Mouse (Mus musculus) embryonic facial prominence, embryonic 14.5 days (tissue): Measurements from ENCODE around the gene Gm49661. TPM values are rescaled to one million over a fixed set of nuclear protein-coding genes. Genes with fewer than 3 reads are reported as not detected.

ENCODE experiments used
- ATAC-seq: fragments of 200-750 bp; cut with Nextera tagmentation; 2 replicates; pipeline ENCODE4 v1.8.0; 2017; ENCODE audit warnings: low read depth, moderate number of reproducible peaks, moderate TSS enrichment
- DNase-seq: peaks from one replicate; pipeline ENCODE4 v3.0.0-alpha.2; 2015; ENCODE audit warnings: low spot score
- H3K27ac ChIP-seq: fragments of 300-500 bp; sonication (generic); replicated peaks from 2 replicates; pipeline ENCODE4 v1.5.1; 2014; ENCODE audit warnings: low read depth, mild to moderate bottlenecking, low read length, moderate library complexity
- H3K27me3 ChIP-seq: fragments of 300-500 bp; sonication (generic); replicated peaks from 2 replicates; pipeline ENCODE4 v1.6.1; 2014; ENCODE audit warnings: low read length; ENCODE audit not compliant: control insufficient read depth, insufficient read depth
- H3K36me3 ChIP-seq: fragments of 300-500 bp; sonication (generic); 2 replicates; pipeline ENCODE4 v1.6.1; 2014; ENCODE audit warnings: low read length, mixed read lengths; ENCODE audit not compliant: control insufficient read depth, insufficient read depth
- H3K4me1 ChIP-seq: fragments of 300-500 bp; sonication (generic); 2 replicates; pipeline ENCODE4 v1.6.1; 2014; ENCODE audit warnings: antibody characterized with exemption, low read length; ENCODE audit not compliant: control insufficient read depth, insufficient read depth
- H3K4me2 ChIP-seq: fragments of 300-500 bp; sonication (generic); 2 replicates; pipeline ENCODE4 v1.6.1; 2014; ENCODE audit warnings: low read depth, mild to moderate bottlenecking, low read length, moderate library complexity, mixed read lengths
- H3K4me3 ChIP-seq: fragments of 300-500 bp; sonication (generic); 2 replicates; pipeline ENCODE4 v1.5.1; 2014; ENCODE audit warnings: low read depth, mild to moderate bottlenecking, low read length
- H3K9ac ChIP-seq: fragments of 300-500 bp; sonication (generic); 2 replicates; pipeline ENCODE4 v1.6.1; 2014; ENCODE audit warnings: low read depth, mild to moderate bottlenecking, low read length, moderate library complexity, mixed read lengths
- H3K9me3 ChIP-seq: fragments of 300-500 bp; sonication (generic); 2 replicates; pipeline ENCODE4 v1.6.1; 2016; ENCODE audit warnings: low read length; ENCODE audit not compliant: control insufficient read depth
- WGBS: fragments of 180-500 bp; shearing (Covaris S2); extraction: QIAGEN DNeasy Blood & Tissue Kit; methylation state at CpG from one replicate; pipeline ENCODE4 v1.1.7; 2014; 5-methylcytosine and 5-hydroxymethylcytosine counted together
- microRNA-seq: library from miRNA; unstranded; fragments of <30 nt; microRNA quantifications from one replicate; pipeline ENCODE4, GENCODE M21; 2016; ENCODE audit warnings: borderline number of aligned reads
- polyA plus RNA-seq: library from polyadenylated mRNA; unstranded; fragments of >200 nt; fragmentation: Nextera tagmentation; extraction: Ambion mirVana; gene quantifications from 2 replicates; pipeline ENCODE4 v1.2.1, GENCODE M21; 2014

Gm49661 gene
- polyA plus RNA-seq, 1 experiment from 2014 or later = not detected

DNA sequence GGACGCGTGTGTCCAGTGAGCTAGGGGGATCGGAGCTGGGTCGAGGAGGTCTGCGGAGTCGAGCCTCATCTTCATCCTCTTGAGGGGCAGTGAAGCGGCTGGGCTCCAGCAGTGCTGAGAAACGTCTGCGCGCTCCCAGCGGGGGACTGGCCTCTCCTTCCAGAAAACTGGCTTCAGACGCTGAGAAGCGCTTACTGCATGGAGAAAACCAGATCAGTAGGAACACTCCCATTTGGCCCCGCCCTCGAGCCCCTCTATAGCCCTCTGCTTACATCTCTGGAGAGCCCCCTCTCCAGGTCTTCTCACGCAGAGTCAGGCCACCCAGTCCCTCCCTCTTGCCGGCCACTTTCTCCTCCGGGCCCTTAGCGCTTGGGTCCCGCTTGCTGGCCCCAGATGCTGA lies 51.5 kb downstream of the Gm49661 start:
- no peak for ATAC-seq
- H3K4me2 ChIP-seq = no peak overlapping the region

More for the DNA sequence above, 51.5 kb downstream of the Gm49661 start:
- peaks cover 5% of the 10 kb centered on the region; the same call in 1 of the 2 replicates for H3K9me3 ChIP-seq
- no peaks in the 10 kb centered on the region for H3K4me1 ChIP-seq
- H3K9ac ChIP-seq = no peak overlapping the region
- 49% methylated on average over 15 of the region's 20 CpGs for WGBS
- no peak overlapping the region for H3K4me3 ChIP-seq
- H3K27ac ChIP-seq = no peak overlapping the region
- peaks cover 10% of the 10 kb centered on the region for H3K27me3 ChIP-seq
- DNase-seq = no peak
- H3K36me3 ChIP-seq = no peaks in the 10 kb centered on the region

Small RNA genes lying within 50 kb of the gene (microRNA-seq; reads per million reads assigned to microRNA genes)
- gene Gm24197 = not detected

Other genes with a start within 250 kb of the Gm49661 start
- gene G430095P16Rik, start 246.4 kb downstream of the Gm49661 start, polyA plus RNA-seq = 2.0 and 2.7 TPM in 2 replicates
- 64.0 and 67.4 TPM in 2 replicates for gene Nfix, start 169.1 kb downstream of the Gm49661 start, polyA plus RNA-seq
- 5.8 and 6.8 TPM in 2 replicates for gene Dand5, start 146.6 kb downstream of the Gm49661 start, polyA plus RNA-seq
- 41.3 and 41.5 TPM in 2 replicates for gene Gadd45gip1, start 137.9 kb downstream of the Gm49661 start, polyA plus RNA-seq
- 109 and 111 TPM in 2 replicates for gene Rad23a, start 128.8 kb downstream of the Gm49661 start, polyA plus RNA-seq
- 805 and 891 TPM in 2 replicates for gene Calr, start 122.5 kb downstream of the Gm49661 start, polyA plus RNA-seq
- 67.1 and 76.5 TPM in 2 replicates for gene Farsa, start 112.4 kb downstream of the Gm49661 start, polyA plus RNA-seq
- 68.5 and 71.8 TPM in 2 replicates for gene Syce2, start 97.3 kb downstream of the Gm49661 start, polyA plus RNA-seq
- 27.3 and 33.2 TPM in 2 replicates for gene Gcdh, start 75.5 kb downstream of the Gm49661 start, polyA plus RNA-seq
- 2.1 and 2.2 TPM in 2 replicates for gene Klf1, start 67.5 kb downstream of the Gm49661 start, polyA plus RNA-seq
- 10.1 and 11.5 TPM in 2 replicates for gene Dnase2a, start 60.9 kb downstream of the Gm49661 start, polyA plus RNA-seq
- 3.4 and 3.6 TPM in 2 replicates for gene Mast1, start 32.1 kb downstream of the Gm49661 start, polyA plus RNA-seq
- gene Rtbdn, start 22.4 kb downstream of the Gm49661 start, polyA plus RNA-seq = 0.20 TPM in 1 of 2 replicates, not detected in the other
- 715 and 771 TPM in 2 replicates for gene Prdx2, start 154 bp upstream of the Gm49661 start, polyA plus RNA-seq
- gene Rnaseh2a, start 334 bp upstream of the Gm49661 start, polyA plus RNA-seq = 73.7 and 88.9 TPM in 2 replicates
- 16.8 and 18.4 TPM in 2 replicates for gene Junb, start 9.3 kb upstream of the Gm49661 start, polyA plus RNA-seq
- gene Hook2, start 21.2 kb upstream of the Gm49661 start, polyA plus RNA-seq = 13.1 and 15.3 TPM in 2 replicates
- gene Best2, start 45.1 kb upstream of the Gm49661 start, polyA plus RNA-seq = 0.30 and 0.58 TPM in 2 replicates
- 97.3 and 101 TPM in 2 replicates for gene Asna1, start 55.8 kb upstream of the Gm49661 start, polyA plus RNA-seq
- 127 and 133 TPM in 2 replicates for gene Trir, start 57.4 kb upstream of the Gm49661 start, polyA plus RNA-seq
- 22.9 and 24.8 TPM in 2 replicates for gene Tnpo2, start 67.5 kb upstream of the Gm49661 start, polyA plus RNA-seq
- gene Fbxw9, start 90.6 kb upstream of the Gm49661 start, polyA plus RNA-seq = 20.9 and 25.8 TPM in 2 replicates
- 0.68 TPM in 1 of 2 replicates, not detected in the other for gene Gm5741, start 98.5 kb upstream of the Gm49661 start, polyA plus RNA-seq
- 44.0 and 49.5 TPM in 2 replicates for gene Dhps, start 102.3 kb upstream of the Gm49661 start, polyA plus RNA-seq
- gene Wdr83os, start 111.3 kb upstream of the Gm49661 start, polyA plus RNA-seq = 125 and 127 TPM in 2 replicates
- 33.1 and 38.6 TPM in 2 replicates for gene Wdr83, start 111.9 kb upstream of the Gm49661 start, polyA plus RNA-seq
- gene Man2b1, start 113.8 kb upstream of the Gm49661 start, polyA plus RNA-seq = 35.3 and 35.6 TPM in 2 replicates
- gene Zfp791, start 153.7 kb upstream of the Gm49661 start, polyA plus RNA-seq = 1.6 TPM in 2 replicates
- gene Cks1brt, start 182.5 kb upstream of the Gm49661 start, polyA plus RNA-seq = not detected in 2 replicates